Mouse (Mus musculus): ENCODE results near the gene Msantd1. TPM values are rescaled to one million over a fixed set of nuclear protein-coding genes. Genes with fewer than 3 reads are reported as not detected.

The Msantd1 gene
- polyA plus RNA-seq, 1 experiment from 2014 or later: not detected

DNA sequence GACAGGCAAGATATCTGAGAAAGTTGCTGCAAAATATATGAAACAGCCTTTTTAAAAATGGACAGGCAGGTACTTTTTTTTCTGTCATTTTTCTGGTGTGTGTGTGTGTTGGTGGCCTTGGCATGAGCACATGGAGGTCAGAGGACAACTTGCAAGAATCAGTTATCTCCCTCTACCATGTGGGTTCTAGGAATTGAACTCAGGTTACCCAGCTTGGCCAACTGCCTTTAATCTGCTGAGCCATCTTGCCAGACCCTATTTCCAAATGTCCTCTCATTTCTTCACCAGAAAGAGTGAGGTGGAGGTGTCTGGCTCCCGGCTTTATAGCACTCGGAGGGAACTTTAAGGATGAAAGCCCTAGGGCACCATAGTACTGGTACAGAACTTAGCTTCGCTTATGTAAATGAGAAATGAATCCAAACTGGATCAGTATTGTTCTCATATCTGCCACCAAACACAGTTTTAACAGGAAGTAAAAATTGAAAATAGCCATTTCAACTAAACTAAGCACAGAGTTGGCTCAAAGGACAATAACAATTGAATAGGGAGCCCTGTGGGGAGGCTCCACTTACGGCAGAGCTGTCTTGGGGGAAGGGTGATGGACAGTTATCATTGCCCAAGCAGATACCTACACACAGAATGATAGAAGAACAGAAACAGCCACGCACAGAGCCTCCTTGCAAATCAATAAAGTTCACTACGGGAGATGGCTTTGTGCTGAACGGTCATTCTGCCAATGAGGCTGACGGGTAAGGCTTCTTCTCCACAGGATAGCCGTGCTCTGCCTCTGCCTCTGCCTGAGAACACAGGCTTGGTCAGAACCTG lies 22.6 kb downstream of the Msantd1 start:
- Histone ChIP-seq H3K4me2 (no peak overlapping the region), H3K36me3 (no peaks in the 10 kb centered on the region), H3K4me1 (replicated peaks) (peaks cover 17% of the 10 kb centered on the region), H3K27ac (no peak overlapping the region), H3K9me3 (replicated peaks) (no peaks in the 10 kb centered on the region), H3K4me3 (no peak overlapping the region), H3K27me3 (no peaks in the 10 kb centered on the region), H3K9ac (no peak overlapping the region)
- ATAC-seq (replicated peaks; ENCODE audit: insufficient number of reproducible peaks, insufficient read depth, low FRiP score, low read depth): no peak
- 89% methylated on average over 9 of the region's 9 CpGs for WGBS

DNA sequence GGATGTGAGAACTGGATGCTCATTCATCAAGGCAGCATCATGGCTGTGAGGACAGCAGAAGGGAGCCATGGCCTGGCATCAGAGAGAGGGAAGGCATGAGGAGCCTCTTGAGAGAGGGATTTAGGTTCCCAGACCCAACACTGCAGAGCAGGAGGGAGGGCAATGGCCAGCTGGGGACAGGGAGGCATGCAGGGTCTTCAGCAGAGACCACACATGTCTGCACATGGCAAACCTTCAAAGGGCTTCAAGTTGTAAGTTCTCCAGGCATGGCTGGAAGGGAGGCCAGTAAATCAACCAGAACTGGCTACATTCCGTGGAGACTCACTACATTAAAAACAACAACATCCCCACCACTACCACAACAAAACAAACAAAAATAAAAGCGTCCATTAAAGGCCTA lies 23.3 kb downstream of the Msantd1 start:
- peaks cover 17% of the 10 kb centered on the region for H3K4me1 ChIP-seq (replicated peaks)
- H3K4me2 ChIP-seq: no peak overlapping the region
- H3K9me3 ChIP-seq (replicated peaks): no peaks in the 10 kb centered on the region
- 63% methylated on average over 2 of the region's 2 CpGs for WGBS
- no peak overlapping the region for H3K9ac ChIP-seq
- no peaks in the 10 kb centered on the region for H3K27me3 ChIP-seq
- H3K4me3 ChIP-seq: no peak overlapping the region
- no peak overlapping the region for H3K27ac ChIP-seq
- no peak for ATAC-seq (replicated peaks; ENCODE audit: insufficient number of reproducible peaks, insufficient read depth, low FRiP score, low read depth)
- no peaks in the 10 kb centered on the region for H3K36me3 ChIP-seq

DNA sequence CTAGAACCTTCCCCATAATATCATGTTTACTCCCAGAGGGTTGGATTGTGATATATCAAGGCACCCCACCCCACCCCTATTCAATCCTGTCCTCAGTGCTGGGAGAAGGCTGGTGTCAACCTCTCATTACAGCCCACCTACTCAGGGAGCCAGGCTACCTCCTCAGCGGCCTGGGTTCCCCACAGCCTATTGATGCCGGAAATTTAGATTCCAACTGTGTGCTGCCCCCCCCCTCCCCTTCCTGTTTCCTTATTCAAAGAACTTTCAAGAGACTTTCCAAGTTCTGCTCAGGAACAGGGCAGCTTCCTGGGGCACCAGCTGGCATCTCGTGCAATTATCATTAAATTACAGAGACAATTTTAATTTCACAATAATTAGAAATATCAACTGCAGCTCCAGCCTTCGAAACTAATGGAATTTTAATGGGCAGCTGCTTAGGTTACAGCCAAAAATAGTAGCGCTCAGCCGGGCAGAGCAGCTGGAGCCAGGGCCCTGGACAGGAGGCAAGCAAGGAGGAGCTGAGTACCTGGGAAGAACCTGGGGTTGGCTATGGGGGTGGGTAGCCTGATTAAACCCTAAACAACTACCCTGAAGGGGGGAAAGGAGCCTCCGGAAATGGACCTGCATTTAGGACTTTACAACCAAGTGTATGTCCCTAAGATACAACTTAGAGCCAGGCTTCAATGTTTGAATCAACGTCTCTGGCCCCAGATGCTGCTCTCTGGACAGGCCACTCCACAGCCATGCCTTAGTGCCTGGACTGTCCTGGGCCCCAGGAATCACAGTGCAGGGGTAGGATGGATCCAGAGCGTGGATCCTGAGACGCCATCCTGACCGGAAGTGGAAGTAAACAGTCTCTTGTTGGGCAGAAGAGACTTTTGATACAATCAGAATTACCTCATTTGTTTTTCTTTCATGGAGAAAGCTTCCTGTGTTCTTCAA lies 24.0 kb downstream of the Msantd1 start:
- no peaks in the 10 kb centered on the region for H3K36me3 ChIP-seq
- H3K4me3 ChIP-seq: no peak overlapping the region
- no peak for ATAC-seq (replicated peaks; ENCODE audit: insufficient number of reproducible peaks, insufficient read depth, low FRiP score, low read depth)
- no peak overlapping the region for H3K9ac ChIP-seq
- no peaks in the 10 kb centered on the region for H3K9me3 ChIP-seq (replicated peaks)
- H3K4me2 ChIP-seq: peak overlapping the region; percentile 10; the same call in 1 of the 2 replicates
- peaks cover 17% of the 10 kb centered on the region for H3K4me1 ChIP-seq (replicated peaks)
- no peaks in the 10 kb centered on the region for H3K27me3 ChIP-seq
- 30% methylated on average over 11 of the region's 11 CpGs for WGBS
- H3K27ac ChIP-seq: peak overlapping the region; percentile 75

DNA sequence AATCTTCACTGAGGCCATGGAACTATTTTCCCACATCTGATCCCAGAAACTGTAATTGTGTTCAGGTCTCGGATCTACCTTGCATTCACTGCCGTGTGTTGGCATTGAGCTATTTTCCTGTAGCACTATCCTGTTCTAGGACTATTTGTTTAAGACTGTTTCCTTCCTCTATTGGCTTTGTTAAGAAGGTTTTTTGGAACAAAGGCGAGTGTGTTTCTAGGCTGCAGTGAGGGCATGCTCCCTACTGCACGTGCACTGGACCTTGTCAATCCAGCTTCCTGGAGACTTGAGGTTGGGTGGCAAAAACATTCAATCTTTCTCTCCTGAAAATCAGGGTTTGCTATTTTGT lies 24.6 kb downstream of the Msantd1 start:
- no peaks in the 10 kb centered on the region for H3K36me3 ChIP-seq
- WGBS: 59% methylated on average over 4 of the region's 4 CpGs
- H3K9ac ChIP-seq: no peak overlapping the region
- no peak overlapping the region for H3K4me3 ChIP-seq
- H3K9me3 ChIP-seq (replicated peaks): no peaks in the 10 kb centered on the region
- H3K4me1 ChIP-seq (replicated peaks): peaks cover 17% of the 10 kb centered on the region
- H3K27ac ChIP-seq: peak overlapping the region; percentile 75
- no peaks in the 10 kb centered on the region for H3K27me3 ChIP-seq
- no peak for ATAC-seq (replicated peaks; ENCODE audit: insufficient number of reproducible peaks, insufficient read depth, low FRiP score, low read depth)
- H3K4me2 ChIP-seq: no peak overlapping the region

DNA sequence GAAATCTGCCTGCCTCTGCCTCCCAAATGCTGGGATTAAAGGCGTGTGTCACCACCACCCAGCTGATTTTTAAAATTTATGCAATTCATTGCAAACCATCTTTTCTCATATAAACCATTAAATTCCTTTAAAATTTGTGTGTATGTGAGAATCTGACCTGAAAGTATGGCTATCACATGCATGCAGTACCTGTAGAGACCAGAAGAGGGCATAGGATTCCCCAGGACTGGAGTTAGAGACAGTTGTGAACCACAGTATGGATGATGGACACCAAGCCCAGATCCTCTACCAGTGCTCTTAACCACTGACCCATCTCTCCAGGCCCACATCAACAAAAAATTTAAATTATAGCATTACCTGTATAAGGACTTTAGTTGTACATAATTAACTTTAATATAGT lies 25.6 kb downstream of the Msantd1 start:
- Histone ChIP-seq H3K9me3 (replicated peaks) (no peaks in the 10 kb centered on the region), H3K27ac (no peak overlapping the region), H3K27me3 (no peaks in the 10 kb centered on the region), H3K9ac (no peak overlapping the region), H3K36me3 (no peaks in the 10 kb centered on the region), H3K4me2 (no peak overlapping the region), H3K4me1 (replicated peaks) (peaks cover 17% of the 10 kb centered on the region), H3K4me3 (no peak overlapping the region)
- ATAC-seq (replicated peaks; ENCODE audit: insufficient number of reproducible peaks, insufficient read depth, low FRiP score, low read depth): no peak
- 94% methylated on average over 1 of the region's 1 CpGs for WGBS

DNA sequence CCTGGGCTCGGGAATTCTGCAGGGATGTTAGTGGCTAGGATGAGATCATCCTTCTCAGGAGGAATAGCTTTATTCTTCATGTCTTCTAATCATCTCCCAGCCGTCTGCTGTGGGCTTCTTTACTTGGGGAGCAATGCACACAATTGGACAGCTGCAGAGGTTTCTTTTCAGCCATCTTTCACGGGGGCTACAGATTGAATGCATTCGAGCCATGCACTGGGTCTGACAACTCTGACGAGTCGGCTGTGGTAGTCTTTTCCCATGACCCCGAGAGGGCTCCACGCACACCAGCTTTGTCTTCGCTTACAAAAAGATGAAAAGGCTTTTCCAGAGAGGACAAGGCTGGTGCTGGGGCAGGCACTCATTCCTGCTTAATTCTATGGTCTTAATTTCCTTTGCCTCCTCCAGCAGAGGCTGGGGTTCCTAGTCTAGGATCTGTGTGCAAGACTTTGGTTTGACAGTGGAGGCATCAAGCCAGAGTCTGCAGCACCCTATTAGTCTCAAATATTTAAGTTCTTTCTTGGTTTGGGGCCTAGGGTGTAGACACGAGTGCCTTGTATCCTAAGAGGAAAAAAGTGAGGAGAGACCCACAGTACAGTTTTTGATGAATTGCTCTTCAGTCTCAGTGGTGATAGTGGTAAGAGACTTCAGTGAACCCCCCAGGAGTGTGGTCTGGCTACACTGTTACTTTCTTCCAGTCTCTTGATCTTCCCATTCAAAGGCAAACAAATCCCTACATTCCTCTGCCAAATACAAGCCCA lies 34.1 kb downstream of the Msantd1 start:
- no peaks in the 10 kb centered on the region for H3K36me3 ChIP-seq
- no peak overlapping the region for H3K27ac ChIP-seq
- H3K9me3 ChIP-seq (replicated peaks): no peaks in the 10 kb centered on the region
- no peaks in the 10 kb centered on the region for H3K27me3 ChIP-seq
- H3K9ac ChIP-seq: no peak overlapping the region
- ATAC-seq (replicated peaks; ENCODE audit: insufficient number of reproducible peaks, insufficient read depth, low FRiP score, low read depth): no peak
- 70% methylated on average over 10 of the region's 10 CpGs for WGBS
- no peak overlapping the region for H3K4me3 ChIP-seq
- H3K4me1 ChIP-seq (replicated peaks): 0 out of 2 replicates have a peak, but pooled peaks cover 2% of the 10 kb centered on the region
- H3K4me2 ChIP-seq: no peak overlapping the region

DNA sequence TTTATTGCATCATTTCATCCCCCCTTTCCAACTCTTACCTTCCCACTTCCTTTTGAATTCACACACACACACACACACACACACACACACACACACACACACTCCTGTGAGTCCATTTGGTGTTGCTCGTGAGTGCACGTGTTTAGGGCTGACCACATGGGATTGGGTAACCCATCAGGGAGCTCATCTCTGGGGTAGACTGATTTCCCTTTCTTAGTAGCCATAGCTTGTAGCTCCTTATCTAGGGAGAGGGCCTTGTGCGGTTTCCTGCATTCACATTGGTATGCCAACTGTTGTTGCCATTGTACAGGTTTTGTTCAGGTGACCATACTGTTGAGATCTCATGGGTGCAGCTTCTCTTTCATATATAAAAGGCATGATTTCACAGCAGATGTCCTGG lies 35.6 kb downstream of the Msantd1 start:
- ATAC-seq (replicated peaks; ENCODE audit: insufficient number of reproducible peaks, insufficient read depth, low FRiP score, low read depth): no peak
- Histone ChIP-seq H3K27me3 (no peaks in the 10 kb centered on the region), H3K27ac (no peak overlapping the region), H3K4me3 (no peak overlapping the region), H3K36me3 (no peaks in the 10 kb centered on the region), H3K4me1 (replicated peaks) (peaks cover 3% of the 10 kb centered on the region; the same call in 1 of the 2 replicates), H3K4me2 (no peak overlapping the region), H3K9ac (no peak overlapping the region), H3K9me3 (replicated peaks) (no peaks in the 10 kb centered on the region)
- 75% methylated on average over 3 of the region's 3 CpGs for WGBS

DNA sequence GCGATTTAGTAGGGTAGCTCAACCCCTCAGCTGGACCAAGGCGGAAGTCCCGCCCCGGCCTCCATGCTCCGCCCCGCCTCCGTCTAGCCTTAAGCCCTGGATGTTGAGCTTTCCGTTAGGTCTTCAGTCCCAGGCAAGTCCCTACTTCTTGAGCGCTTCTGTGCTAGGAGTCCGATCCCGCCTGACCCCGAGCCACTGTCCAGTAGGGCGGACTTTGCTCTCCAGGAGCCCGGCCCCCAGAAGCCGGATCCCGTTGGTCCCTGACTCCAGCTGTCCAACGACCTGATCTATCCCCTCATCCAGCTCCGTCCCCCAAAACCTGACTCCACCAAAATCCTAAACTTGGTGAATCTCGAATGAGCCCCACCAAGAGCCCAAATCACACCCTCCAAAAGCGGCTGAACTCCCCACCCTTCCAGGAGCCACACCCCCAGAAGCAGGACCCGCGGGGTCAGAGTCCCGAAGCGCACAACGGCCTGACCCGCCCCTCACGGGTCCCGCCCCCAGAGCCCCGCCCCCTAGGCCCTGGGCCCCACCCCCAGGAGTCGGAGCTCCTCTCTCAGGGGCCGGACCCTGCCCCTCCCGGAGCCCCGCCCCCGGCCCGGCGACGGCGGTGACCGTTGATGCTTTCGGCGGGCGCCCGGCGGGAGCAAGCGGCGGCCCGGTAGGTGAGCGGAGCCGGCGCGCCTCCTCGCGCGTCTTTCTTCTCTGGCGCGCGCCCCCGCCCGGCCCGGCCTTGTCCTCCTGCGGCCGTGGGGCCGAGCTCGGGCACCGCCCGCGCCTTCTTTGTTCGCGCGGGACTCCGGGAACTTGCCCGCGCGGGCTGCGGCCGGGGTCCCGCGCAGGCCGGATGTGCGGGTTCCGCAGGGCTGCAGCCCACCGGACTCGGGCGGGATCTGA lies 41.3 kb downstream of the Msantd1 start, which contains the start of gene Rgs12:
Gene Rgs12 (plus strand): TSS at position 585 of the 900 bp plus-strand sequence.
- peak within 1 kb of the TSS; percentile 94 for H3K9ac ChIP-seq
- peaks cover 5% of the 10 kb centered on the region; the same call in 1 of the 2 replicates for H3K36me3 ChIP-seq
- no peaks in the 10 kb centered on the region for H3K27me3 ChIP-seq
- ATAC-seq (replicated peaks; ENCODE audit: insufficient number of reproducible peaks, insufficient read depth, low FRiP score, low read depth): peak; percentile 97
- H3K4me2 ChIP-seq: peak within 1 kb of the TSS; percentile 85
- no peaks in the 10 kb centered on the region for H3K9me3 ChIP-seq (replicated peaks)
- WGBS: under 1% methylated on average over 66 of the region's 84 CpGs
- H3K4me1 ChIP-seq (replicated peaks): peaks cover 34% of the 10 kb centered on the region
- H3K27ac ChIP-seq: peak within 1 kb of the TSS; percentile 87
- peak within 1 kb of the TSS; percentile 81 for H3K4me3 ChIP-seq

DNA sequence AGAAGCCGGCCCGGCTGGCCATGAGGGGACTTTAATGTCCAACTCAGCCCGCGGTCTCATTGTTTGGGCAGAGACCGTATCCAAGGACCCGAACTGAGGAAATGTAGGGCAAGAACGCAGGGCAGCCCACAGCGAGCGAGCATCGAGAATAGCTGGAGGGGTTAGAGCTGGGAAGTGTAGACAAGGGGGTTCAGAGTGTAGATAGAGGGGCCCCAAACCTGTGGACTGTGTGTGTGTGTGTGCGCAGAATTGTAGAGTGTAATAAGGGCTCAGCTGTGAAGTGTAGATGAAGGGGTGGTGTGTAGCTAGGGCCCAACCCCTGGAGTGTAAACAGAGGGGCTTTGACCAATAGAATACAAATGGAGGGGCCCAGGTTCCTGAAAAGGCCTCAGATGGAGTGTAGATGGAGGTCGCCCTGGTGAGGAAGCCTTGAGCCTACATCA lies 42.0 kb downstream of the Msantd1 start:
- Histone ChIP-seq H3K9me3 (replicated peaks) (no peaks in the 10 kb centered on the region), H3K9ac (peak overlapping the region; percentile 94), H3K4me1 (replicated peaks) (peaks cover 41% of the 10 kb centered on the region), H3K4me3 (peak overlapping the region; percentile 81), H3K27me3 (no peaks in the 10 kb centered on the region), H3K4me2 (peak overlapping the region; percentile 85), H3K36me3 (peaks cover 5% of the 10 kb centered on the region; the same call in 1 of the 2 replicates), H3K27ac (peak overlapping the region; percentile 87)
- WGBS: 3% methylated on average over 12 of the region's 12 CpGs
- no peak; the same call in 1 of the 2 replicates for ATAC-seq (replicated peaks; ENCODE audit: insufficient number of reproducible peaks, insufficient read depth, low FRiP score, low read depth)
